Mouse (Mus musculus): ENCODE measurements at regions not wholly inside any gene's neighbourhood (a gene's known extent, or its start where the extent isn't known, plus 50 kb on each side); places are given as distances from the start of the nearest gene placed in this dataset.

- Histone ChIP-seq H3K27me3 (ENCODE audit: control insufficient read depth, insufficient read depth, low read length, poor library complexity, severe bottlenecking) (no peaks in the 10 kb centered on the region), H3K36me3 (ENCODE audit: control insufficient read depth, insufficient read depth, low read length, poor library complexity, severe bottlenecking) (no peaks in the 10 kb centered on the region)
- DNase-seq (ENCODE audit: low read depth, low spot score): no peak
Measured at GRCm38 (mm10) chr10:95124476-95124875, 179.8 kb upstream of the Plxnc1 start.

GRCm38 (mm10) chr10:95120007-95120406 lies 175.4 kb upstream of the Plxnc1 start:
- DNase-seq (ENCODE audit: low read depth, low spot score): no peak
- H3K36me3 ChIP-seq (ENCODE audit: control insufficient read depth, insufficient read depth, low read length, poor library complexity, severe bottlenecking): no peaks in the 10 kb centered on the region
- H3K27me3 ChIP-seq (ENCODE audit: control insufficient read depth, insufficient read depth, low read length, poor library complexity, severe bottlenecking): no peaks in the 10 kb centered on the region

- Histone ChIP-seq H3K36me3 (ENCODE audit: control insufficient read depth, insufficient read depth, low read length, poor library complexity, severe bottlenecking) (no peaks in the 10 kb centered on the region), H3K27me3 (ENCODE audit: control insufficient read depth, insufficient read depth, low read length, poor library complexity, severe bottlenecking) (no peaks in the 10 kb centered on the region)
- DNase-seq (ENCODE audit: low read depth, low spot score): no peak
Measured at GRCm38 (mm10) chr10:95118786-95119351, 174.2 kb upstream of the Plxnc1 start.

- H3K36me3 ChIP-seq (ENCODE audit: control insufficient read depth, insufficient read depth, low read length, poor library complexity, severe bottlenecking): no peaks in the 10 kb centered on the region
- no peak for DNase-seq (ENCODE audit: low read depth, low spot score)
- no peaks in the 10 kb centered on the region for H3K27me3 ChIP-seq (ENCODE audit: control insufficient read depth, insufficient read depth, low read length, poor library complexity, severe bottlenecking)
Measured at GRCm38 (mm10) chr10:95117731-95118212, 173.1 kb upstream of the Plxnc1 start.

GRCm38 (mm10) chr10:95117041-95117730 lies 172.6 kb upstream of the Plxnc1 start:
- no peaks in the 10 kb centered on the region for H3K27me3 ChIP-seq (ENCODE audit: control insufficient read depth, insufficient read depth, low read length, poor library complexity, severe bottlenecking)
- no peak for DNase-seq (ENCODE audit: low read depth, low spot score)
- H3K36me3 ChIP-seq (ENCODE audit: control insufficient read depth, insufficient read depth, low read length, poor library complexity, severe bottlenecking): no peaks in the 10 kb centered on the region

GRCm38 (mm10) chr10:95116579-95117011 lies 172.0 kb upstream of the Plxnc1 start:
- no peaks in the 10 kb centered on the region for H3K27me3 ChIP-seq (ENCODE audit: control insufficient read depth, insufficient read depth, low read length, poor library complexity, severe bottlenecking)
- no peaks in the 10 kb centered on the region for H3K36me3 ChIP-seq (ENCODE audit: control insufficient read depth, insufficient read depth, low read length, poor library complexity, severe bottlenecking)
- DNase-seq (ENCODE audit: low read depth, low spot score): no peak

- Histone ChIP-seq H3K36me3 (ENCODE audit: control insufficient read depth, insufficient read depth, low read length, poor library complexity, severe bottlenecking) (no peaks in the 10 kb centered on the region), H3K27me3 (ENCODE audit: control insufficient read depth, insufficient read depth, low read length, poor library complexity, severe bottlenecking) (no peaks in the 10 kb centered on the region)
- no peak for DNase-seq (ENCODE audit: low read depth, low spot score)
Measured at GRCm38 (mm10) chr10:95112837-95113388, 168.3 kb upstream of the Plxnc1 start.

GRCm38 (mm10) chr10:95112231-95112774 lies 167.7 kb upstream of the Plxnc1 start:
- Histone ChIP-seq H3K27me3 (ENCODE audit: control insufficient read depth, insufficient read depth, low read length, poor library complexity, severe bottlenecking) (no peaks in the 10 kb centered on the region), H3K36me3 (ENCODE audit: control insufficient read depth, insufficient read depth, low read length, poor library complexity, severe bottlenecking) (no peaks in the 10 kb centered on the region)
- DNase-seq (ENCODE audit: low read depth, low spot score): peak; percentile 40

- no peaks in the 10 kb centered on the region for H3K27me3 ChIP-seq (ENCODE audit: control insufficient read depth, insufficient read depth, low read length, poor library complexity, severe bottlenecking)
- no peaks in the 10 kb centered on the region for H3K36me3 ChIP-seq (ENCODE audit: control insufficient read depth, insufficient read depth, low read length, poor library complexity, severe bottlenecking)
- no peak for DNase-seq (ENCODE audit: low read depth, low spot score)
Measured at GRCm38 (mm10) chr10:95110786-95111185, 166.2 kb upstream of the Plxnc1 start.

- H3K36me3 ChIP-seq (ENCODE audit: control insufficient read depth, insufficient read depth, low read length, poor library complexity, severe bottlenecking): no peaks in the 10 kb centered on the region
- DNase-seq (ENCODE audit: low read depth, low spot score): no peak
- H3K27me3 ChIP-seq (ENCODE audit: control insufficient read depth, insufficient read depth, low read length, poor library complexity, severe bottlenecking): no peaks in the 10 kb centered on the region
Measured at GRCm38 (mm10) chr10:95109576-95109975, 164.9 kb upstream of the Plxnc1 start.

GRCm38 (mm10) chr10:95107532-95108251 lies 163.1 kb upstream of the Plxnc1 start:
- H3K27me3 ChIP-seq (ENCODE audit: control insufficient read depth, insufficient read depth, low read length, poor library complexity, severe bottlenecking): no peaks in the 10 kb centered on the region

GRCm38 (mm10) chr10:95103808-95104207 lies 159.2 kb upstream of the Plxnc1 start:
- peak; percentile 59 for DNase-seq (ENCODE audit: low read depth, low spot score)
- no peaks in the 10 kb centered on the region for H3K27me3 ChIP-seq (ENCODE audit: control insufficient read depth, insufficient read depth, low read length, poor library complexity, severe bottlenecking)

More at GRCm38 (mm10) chr10:95107532-95108251, 163.1 kb upstream of the Plxnc1 start:
- H3K36me3 ChIP-seq (ENCODE audit: control insufficient read depth, insufficient read depth, low read length, poor library complexity, severe bottlenecking): no peaks in the 10 kb centered on the region
- DNase-seq (ENCODE audit: low read depth, low spot score): no peak

GRCm38 (mm10) chr10:95102981-95103380 lies 158.3 kb upstream of the Plxnc1 start:
- no peak for DNase-seq (ENCODE audit: low read depth, low spot score)
- Histone ChIP-seq H3K36me3 (ENCODE audit: control insufficient read depth, insufficient read depth, low read length, poor library complexity, severe bottlenecking) (no peaks in the 10 kb centered on the region), H3K27me3 (ENCODE audit: control insufficient read depth, insufficient read depth, low read length, poor library complexity, severe bottlenecking) (no peaks in the 10 kb centered on the region)

More at GRCm38 (mm10) chr10:95103808-95104207, 159.2 kb upstream of the Plxnc1 start:
- no peaks in the 10 kb centered on the region for H3K36me3 ChIP-seq (ENCODE audit: control insufficient read depth, insufficient read depth, low read length, poor library complexity, severe bottlenecking)

- no peak for DNase-seq (ENCODE audit: low read depth, low spot score)
- Histone ChIP-seq H3K27me3 (ENCODE audit: control insufficient read depth, insufficient read depth, low read length, poor library complexity, severe bottlenecking) (no peaks in the 10 kb centered on the region), H3K36me3 (ENCODE audit: control insufficient read depth, insufficient read depth, low read length, poor library complexity, severe bottlenecking) (no peaks in the 10 kb centered on the region)
Measured at GRCm38 (mm10) chr10:95099906-95100305, 155.3 kb upstream of the Plxnc1 start.
